Mouse (Mus musculus): Measurements from ENCODE around the gene Rcor2.

- TF ChIP-seq CTCF (IDR thresholded peaks at IDR 0.05; ENCODE audit: control insufficient read depth, insufficient read depth, low read length): no peak
- TF ChIP-seq POLR2A (IDR thresholded peaks at IDR 0.05; ENCODE audit: borderline replicate concordance, control insufficient read depth, low read depth, low read length): no peak
These were observed 33.0 kb downstream of the Rcor2 start for GRCm38 (mm10) chr19:7300078-7300477.

All from bone marrow, adult 2 months (tissue).